Mouse (Mus musculus) G1E (cell line): ENCODE results near the gene Mctp1.

ENCODE experiments used
- CTCF ChIP-seq: IDR thresholded peaks from 2 replicates; pipeline ENCODE4 v1.5.1; 2012; ENCODE audit warnings: low read depth, low read length, inconsistent platforms, mixed read lengths
- POLR2AphosphoS5 ChIP-seq: IDR thresholded peaks from 2 replicates; pipeline ENCODE4 v1.6.1; 2012; ENCODE audit warnings: low read depth, low read length, inconsistent platforms; ENCODE audit not compliant: insufficient replicate concordance
- TAL1 ChIP-seq: conservative IDR thresholded peaks from 2 replicates; pipeline ENCODE4 v1.6.1; 2012; ENCODE audit warnings: low read depth, low read length, inconsistent platforms, mixed read lengths

DNA sequence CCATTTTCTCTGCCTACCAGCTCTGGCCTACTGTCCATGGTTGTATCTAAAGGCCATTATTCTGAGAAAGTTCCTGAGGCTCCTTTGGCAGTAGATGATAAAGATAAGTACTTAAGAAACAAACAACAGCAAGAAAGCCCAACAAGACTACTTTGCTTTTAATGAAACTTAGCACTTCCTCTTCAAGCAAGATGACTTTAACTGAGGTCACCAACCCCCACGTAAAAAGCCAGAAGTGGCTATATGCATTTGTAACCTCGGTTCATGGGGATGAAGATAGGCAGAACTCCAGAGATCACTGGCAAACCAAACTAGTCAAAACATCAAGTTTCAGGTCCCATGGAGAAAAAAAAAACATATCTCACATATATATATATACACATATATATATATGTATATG lies 305.0 kb downstream of the Mctp1 start:
- no peak for TF ChIP-seq CTCF
- no peak for TF ChIP-seq POLR2AphosphoS5
- TF ChIP-seq TAL1: no peak
